Mouse (Mus musculus) hindbrain, embryonic 16.5 days (tissue): ENCODE measurements around the gene P3h4. TPM values are rescaled to one million over a fixed set of nuclear protein-coding genes. Genes with fewer than 3 reads are reported as not detected.

ENCODE experiments used
- ATAC-seq: fragments of 200-750 bp; cut with Nextera tagmentation; 2 replicates; pipeline ENCODE4 v1.8.0; 2017; ENCODE audit warnings: moderate TSS enrichment, moderate library complexity
- H3K27ac ChIP-seq: fragments of 300-500 bp; sonication (generic); 2 replicates; pipeline ENCODE4 v1.5.1; 2014; ENCODE audit warnings: low read depth, mild to moderate bottlenecking, control low read depth, low read length, moderate library complexity
- H3K27me3 ChIP-seq: fragments of 300-500 bp; sonication (generic); replicated peaks from 2 replicates; pipeline ENCODE4 v1.6.1; 2014; ENCODE audit warnings: low read length; ENCODE audit not compliant: control insufficient read depth, insufficient read depth
- H3K36me3 ChIP-seq: fragments of 300-500 bp; sonication (generic); 2 replicates; pipeline ENCODE4 v1.6.1; 2014; ENCODE audit warnings: mild to moderate bottlenecking, low read length, moderate library complexity, mixed read lengths; ENCODE audit not compliant: control insufficient read depth, insufficient read depth
- H3K4me1 ChIP-seq: fragments of 300-500 bp; sonication (generic); 2 replicates; pipeline ENCODE4 v1.6.1; 2014; ENCODE audit warnings: low read depth, low read length; ENCODE audit not compliant: control insufficient read depth, insufficient read depth
- H3K4me2 ChIP-seq: fragments of 300-500 bp; sonication (generic); 2 replicates; pipeline ENCODE4 v1.6.1; 2014; ENCODE audit warnings: mild to moderate bottlenecking, low read length, control low read depth, moderate library complexity
- H3K4me3 ChIP-seq: fragments of 300-500 bp; sonication (generic); 2 replicates; pipeline ENCODE4 v1.5.1; 2014; ENCODE audit warnings: mild to moderate bottlenecking, low read length, control low read depth, moderate library complexity
- H3K9ac ChIP-seq: fragments of 300-500 bp; sonication (generic); 2 replicates; pipeline ENCODE4 v1.6.1; 2014; ENCODE audit warnings: low read depth, mild to moderate bottlenecking, control low read depth, low read length, moderate library complexity
- H3K9me3 ChIP-seq: fragments of 300-500 bp; sonication (generic); 2 replicates; pipeline ENCODE4 v1.6.1; 2014; ENCODE audit warnings: mild to moderate bottlenecking, low read length, moderate library complexity; ENCODE audit not compliant: control insufficient read depth
- WGBS: fragments of 180-500 bp; shearing (Covaris S2); extraction: QIAGEN DNeasy Blood & Tissue Kit; methylation state at CpG from one replicate; pipeline ENCODE4 v1.1.7; 2014; 5-methylcytosine and 5-hydroxymethylcytosine counted together
- polyA plus RNA-seq: library from polyadenylated mRNA; unstranded; fragments of >200 nt; fragmentation: Nextera tagmentation; extraction: Ambion mirVana; gene quantifications from 2 replicates; pipeline ENCODE4 v1.2.1, GENCODE M21; 2015

P3h4 gene
- polyA plus RNA-seq, 1 experiment from 2014 or later: 21.5 TPM

- no peak for ATAC-seq
- H3K9me3 ChIP-seq: no peaks in the 10 kb centered on the region
- 93% methylated on average over 14 of the region's 14 CpGs for WGBS
- H3K36me3 ChIP-seq: peaks cover 59% of the 10 kb centered on the region
- no peak overlapping the region for H3K4me3 ChIP-seq
- H3K4me2 ChIP-seq: no peak overlapping the region
- H3K27me3 ChIP-seq: no peaks in the 10 kb centered on the region
- no peak overlapping the region for H3K27ac ChIP-seq
- H3K9ac ChIP-seq: no peak overlapping the region
- no peaks in the 10 kb centered on the region for H3K4me1 ChIP-seq
These were observed 36.6 kb downstream of the P3h4 start for GRCm38 (mm10) chr11:100377989-100378388.

- H3K36me3 ChIP-seq: peaks cover 52% of the 10 kb centered on the region
- 92% methylated on average over 21 of the region's 21 CpGs for WGBS
These were observed 37.8 kb downstream of the P3h4 start for GRCm38 (mm10) chr11:100376746-100377389.

GRCm38 (mm10) chr11:100376005-100376404 lies 38.6 kb downstream of the P3h4 start:
- Histone ChIP-seq H3K9me3 (no peaks in the 10 kb centered on the region), H3K9ac (no peak overlapping the region), H3K4me2 (no peak overlapping the region), H3K27ac (no peak overlapping the region), H3K4me1 (no peaks in the 10 kb centered on the region), H3K4me3 (no peak overlapping the region), H3K36me3 (peaks cover 47% of the 10 kb centered on the region), H3K27me3 (no peaks in the 10 kb centered on the region)
- no peak for ATAC-seq
- 64% methylated on average over 4 of the region's 4 CpGs for WGBS

More at GRCm38 (mm10) chr11:100376746-100377389, 37.8 kb downstream of the P3h4 start:
- H3K4me1 ChIP-seq: no peaks in the 10 kb centered on the region
- no peaks in the 10 kb centered on the region for H3K9me3 ChIP-seq
- no peak overlapping the region for H3K4me3 ChIP-seq
- no peak overlapping the region for H3K9ac ChIP-seq
- no peak overlapping the region for H3K4me2 ChIP-seq
- no peak overlapping the region for H3K27ac ChIP-seq
- no peaks in the 10 kb centered on the region for H3K27me3 ChIP-seq
- ATAC-seq: no peak

GRCm38 (mm10) chr11:100375127-100375526 lies 39.5 kb downstream of the P3h4 start:
- H3K9ac ChIP-seq: no peak overlapping the region
- no peak overlapping the region for H3K27ac ChIP-seq
- no peak overlapping the region for H3K4me3 ChIP-seq
- 92% methylated on average over 9 of the region's 9 CpGs for WGBS
- no peak for ATAC-seq
- no peak overlapping the region for H3K4me2 ChIP-seq
- no peaks in the 10 kb centered on the region for H3K27me3 ChIP-seq
- H3K9me3 ChIP-seq: no peaks in the 10 kb centered on the region
- peaks cover 49% of the 10 kb centered on the region for H3K36me3 ChIP-seq
- H3K4me1 ChIP-seq: no peaks in the 10 kb centered on the region

- Histone ChIP-seq H3K9me3 (no peaks in the 10 kb centered on the region), H3K27ac (no peak overlapping the region), H3K36me3 (peaks cover 34% of the 10 kb centered on the region), H3K27me3 (no peaks in the 10 kb centered on the region), H3K9ac (no peak overlapping the region), H3K4me1 (no peaks in the 10 kb centered on the region), H3K4me3 (no peak overlapping the region), H3K4me2 (no peak overlapping the region)
- WGBS: 62% methylated on average over 8 of the region's 8 CpGs
- no peak for ATAC-seq
These were observed 42.6 kb downstream of the P3h4 start for GRCm38 (mm10) chr11:100371981-100372558.

GRCm38 (mm10) chr11:100369822-100370221 lies 44.8 kb downstream of the P3h4 start:
- no peak for ATAC-seq
- Histone ChIP-seq H3K27me3 (no peaks in the 10 kb centered on the region), H3K4me1 (no peaks in the 10 kb centered on the region), H3K9ac (no peak overlapping the region), H3K27ac (no peak overlapping the region), H3K9me3 (no peaks in the 10 kb centered on the region), H3K4me3 (no peak overlapping the region), H3K4me2 (no peak overlapping the region), H3K36me3 (peaks cover 17% of the 10 kb centered on the region)
- 84% methylated on average over 8 of the region's 8 CpGs for whole genome bisulfite sequencing

- Histone ChIP-seq H3K27me3 (no peaks in the 10 kb centered on the region), H3K4me2 (no peak overlapping the region), H3K36me3 (peaks cover 14% of the 10 kb centered on the region), H3K4me1 (no peaks in the 10 kb centered on the region), H3K9me3 (no peaks in the 10 kb centered on the region), H3K9ac (no peak overlapping the region), H3K27ac (no peak overlapping the region), H3K4me3 (no peak overlapping the region)
- ATAC-seq: no peak
- WGBS: 76% methylated on average over 7 of the region's 7 CpGs
These were observed 45.5 kb downstream of the P3h4 start for GRCm38 (mm10) chr11:100369145-100369544.

- H3K4me2 ChIP-seq: no peak overlapping the region
- H3K27ac ChIP-seq: peak overlapping the region; percentile 23; the same call in 1 of the 2 replicates
- H3K4me3 ChIP-seq: no peak overlapping the region
- 15% methylated on average over 12 of the region's 12 CpGs for WGBS
- peaks cover 6% of the 10 kb centered on the region for H3K4me1 ChIP-seq
- peak; percentile 34 for ATAC-seq
- H3K9ac ChIP-seq: no peak overlapping the region; the same call in 1 of the 2 replicates
- no peaks in the 10 kb centered on the region for H3K27me3 ChIP-seq
- H3K9me3 ChIP-seq: no peaks in the 10 kb centered on the region
- H3K36me3 ChIP-seq: no peaks in the 10 kb centered on the region
These were observed 51.6 kb downstream of the P3h4 start for GRCm38 (mm10) chr11:100362979-100363562.

GRCm38 (mm10) chr11:100362209-100362978 lies 52.2 kb downstream of the P3h4 start:
- Histone ChIP-seq H3K36me3 (no peaks in the 10 kb centered on the region), H3K9me3 (no peaks in the 10 kb centered on the region), H3K27me3 (no peaks in the 10 kb centered on the region), H3K4me3 (no peak overlapping the region), H3K4me1 (peaks cover 6% of the 10 kb centered on the region), H3K9ac (peak overlapping the region; percentile 31), H3K27ac (peak overlapping the region; percentile 23; the same call in 1 of the 2 replicates), H3K4me2 (no peak overlapping the region)
- WGBS: 17% methylated on average over 8 of the region's 8 CpGs
- peak; percentile 51 for ATAC-seq
